Comparison of ENCODE assay signal across 1 mouse cellular context in the genomic region with DNA sequence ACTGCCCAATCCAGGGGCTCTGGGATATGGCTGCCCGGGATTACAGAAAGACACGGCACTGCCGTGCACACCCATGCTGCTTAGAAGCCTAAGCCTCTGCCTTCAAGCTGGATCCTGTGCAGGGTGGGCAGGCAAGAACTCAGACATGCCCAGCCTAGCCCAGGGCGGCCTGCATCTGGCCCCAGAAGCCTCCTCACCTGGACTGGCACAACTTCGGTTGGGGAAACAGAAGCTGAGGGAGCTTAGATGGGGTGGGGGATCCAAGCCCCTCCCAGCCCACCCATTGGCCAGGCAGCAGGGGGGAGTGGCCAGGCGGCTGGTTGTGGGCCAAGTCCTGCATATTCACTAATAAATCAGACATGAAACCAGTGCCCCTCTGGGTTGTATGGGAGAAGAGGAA.
TF ChIP-seq lines count a peak whose summit lies in the region.

No protein-coding gene starts in this region.

TF ChIP-seq in MEL, 35 proteins besides CTCF, POLR2A, EP300 and RAD21 (continued from another document):
- TF ChIP-seq MYB (IDR thresholded peaks at IDR 0.05; ENCODE audit: low read depth, low read length) (no peak), SMC3 (IDR thresholded peaks at IDR 0.05; ENCODE audit: low read depth, low read length) (no peak)
